Comparison of ENCODE assay signal across 21 mouse cellular contexts in genomic region chr13:70874741-70875140, GRCm38 (mm10). TPM values are rescaled to one million over a fixed set of nuclear protein-coding genes. Genes with fewer than 3 reads are reported as not detected.
"Had no signal": no experiment of that assay in that cellular context is flagged by ENCODE, and none has a peak within 500 bp of the region (broad histone marks: within the 10 kb centered on the region; RNA-seq: fewer than 3 reads in every experiment).

No protein-coding gene starts in this region.

- H3K4me3 ChIP-seq: layer of hippocampus, adult 2 months; limb, embryonic 10.5 days; limb, embryonic 13.5 days; liver, embryonic 13.5 days; midbrain, embryonic 12.5 days; myocyte; neural tube, embryonic 13.5 days had no signal

- ATAC-seq: lung, postnatal 0 days; midbrain, embryonic 16.5 days had no signal

- H3K4me1 ChIP-seq: limb, embryonic 10.5 days; liver, embryonic 13.5 days had no signal

- DNase-seq: kidney, adult 11 months; kidney, adult 9 months; kidney, postnatal 25 days; layer of hippocampus, adult 9-11 months; liver, embryonic 13.5 days; lung, adult 2 months; retina, postnatal 1 day; right cerebral cortex, postnatal 25 days; spleen, adult 18-20 months; thymus, adult 2 months; thymus, postnatal 14 days; thymus, postnatal 4 days had no signal

- H3K27me3 ChIP-seq: limb, embryonic 13.5 days; liver, embryonic 13.5 days; midbrain, embryonic 12.5 days; neural tube, embryonic 13.5 days had no signal

- H3K4me2 ChIP-seq: limb, embryonic 13.5 days; liver, embryonic 13.5 days; midbrain, embryonic 12.5 days; neural tube, embryonic 13.5 days had no signal

- H3K27ac ChIP-seq: kidney, postnatal 0 days; layer of hippocampus, adult 2 months; limb, embryonic 10.5 days; limb, embryonic 13.5 days; liver, embryonic 13.5 days; midbrain, embryonic 12.5 days; neural tube, embryonic 13.5 days had no signal

- H3K9ac ChIP-seq: limb, embryonic 13.5 days; liver, embryonic 13.5 days; midbrain, embryonic 12.5 days; neural tube, embryonic 13.5 days had no signal

- H3K9me3 ChIP-seq: limb, embryonic 10.5 days; limb, embryonic 13.5 days; liver, embryonic 13.5 days; midbrain, embryonic 12.5 days; neural tube, embryonic 13.5 days had no signal

- H3K36me3 ChIP-seq: limb, embryonic 10.5 days; limb, embryonic 13.5 days; liver, embryonic 13.5 days; midbrain, embryonic 12.5 days; neural tube, embryonic 13.5 days had no signal

RNA-seq across cellular contexts. Expression of gene Adamts16, which starts 33.1 kb away (rescaled TPM):
- polyA plus RNA-seq: lung, postnatal 0 days had no signal
